Mouse (Mus musculus): ENCODE measurements around the gene Sys1. TPM values are rescaled to one million over a fixed set of nuclear protein-coding genes. Genes with fewer than 3 reads are reported as not detected.

Sys1 gene
- polyA plus RNA-seq, 1 experiment from 2014 or later = 65.2 TPM

GRCm38 (mm10) chr2:164510621-164511190, 53.9 kb downstream of the Sys1 start:
- no peaks in the 10 kb centered on the region for H3K4me1 ChIP-seq
- H3K4me3 ChIP-seq = no peak overlapping the region
- no peaks in the 10 kb centered on the region for H3K9me3 ChIP-seq
- no peaks in the 10 kb centered on the region for H3K27me3 ChIP-seq
- WGBS = 28% methylated on average over 5 of the region's 5 CpGs
- H3K4me2 ChIP-seq (replicated peaks) = no peak overlapping the region
- H3K36me3 ChIP-seq = peaks cover 22% of the 10 kb centered on the region
- H3K9ac ChIP-seq = no peak overlapping the region
- no peak overlapping the region for H3K27ac ChIP-seq
- ATAC-seq (ENCODE audit: low FRiP score, low read depth) = no peak

GRCm38 (mm10) chr2:164512121-164512909, 55.6 kb downstream of the Sys1 start:
- 65% methylated on average over 11 of the region's 14 CpGs for WGBS
- H3K4me2 ChIP-seq (replicated peaks) = no peak overlapping the region
- H3K36me3 ChIP-seq = peaks cover 6% of the 10 kb centered on the region; the same call in 1 of the 2 replicates
- H3K27me3 ChIP-seq = no peaks in the 10 kb centered on the region
- H3K4me1 ChIP-seq = no peaks in the 10 kb centered on the region
- no peak overlapping the region for H3K27ac ChIP-seq
- no peak overlapping the region for H3K4me3 ChIP-seq
- ATAC-seq (ENCODE audit: low FRiP score, low read depth) = no peak
- no peak overlapping the region for H3K9ac ChIP-seq
- peaks cover 6% of the 10 kb centered on the region; the same call in 1 of the 2 replicates for H3K9me3 ChIP-seq

GRCm38 (mm10) chr2:164513389-164513788, 56.6 kb downstream of the Sys1 start:
- peaks cover 6% of the 10 kb centered on the region; the same call in 1 of the 2 replicates for H3K9me3 ChIP-seq
- H3K27ac ChIP-seq = no peak overlapping the region
- H3K4me2 ChIP-seq (replicated peaks) = no peak overlapping the region
- no peaks in the 10 kb centered on the region for H3K27me3 ChIP-seq
- no peak overlapping the region for H3K9ac ChIP-seq
- 0 out of 2 replicates have a peak, but pooled peaks cover 6% of the 10 kb centered on the region for H3K36me3 ChIP-seq
- H3K4me3 ChIP-seq = no peak overlapping the region
- WGBS = 75% methylated on average over 8 of the region's 8 CpGs
- peaks cover 5% of the 10 kb centered on the region; the same call in 1 of the 2 replicates for H3K4me1 ChIP-seq
- no peak for ATAC-seq (ENCODE audit: low FRiP score, low read depth)

- no peak overlapping the region for H3K9ac ChIP-seq
- H3K4me2 ChIP-seq (replicated peaks) = no peak overlapping the region
- WGBS = 84% methylated on average over 3 of the region's 3 CpGs
- H3K4me3 ChIP-seq = no peak overlapping the region
- no peak overlapping the region for H3K27ac ChIP-seq
- peaks cover 6% of the 10 kb centered on the region; the same call in 1 of the 2 replicates for H3K9me3 ChIP-seq
- H3K27me3 ChIP-seq = no peaks in the 10 kb centered on the region
- no peak for ATAC-seq (ENCODE audit: low FRiP score, low read depth)
- peaks cover 16% of the 10 kb centered on the region for H3K4me1 ChIP-seq
- no peaks in the 10 kb centered on the region for H3K36me3 ChIP-seq
Measured at GRCm38 (mm10) chr2:164514916-164515315, 58.2 kb downstream of the Sys1 start.

- Histone ChIP-seq H3K27me3 (no peaks in the 10 kb centered on the region), H3K36me3 (no peaks in the 10 kb centered on the region), H3K9ac (no peak overlapping the region), H3K4me2 (replicated peaks) (no peak overlapping the region), H3K4me3 (no peak overlapping the region), H3K4me1 (peaks cover 19% of the 10 kb centered on the region), H3K27ac (no peak overlapping the region), H3K9me3 (peaks cover 6% of the 10 kb centered on the region; the same call in 1 of the 2 replicates)
- ATAC-seq (ENCODE audit: low FRiP score, low read depth) = no peak
- 81% methylated on average over 9 of the region's 9 CpGs for whole genome bisulfite sequencing
Measured at GRCm38 (mm10) chr2:164515897-164516296, 59.1 kb downstream of the Sys1 start.

- Histone ChIP-seq H3K4me1 (peaks cover 21% of the 10 kb centered on the region), H3K9me3 (peaks cover 6% of the 10 kb centered on the region; the same call in 1 of the 2 replicates), H3K36me3 (no peaks in the 10 kb centered on the region), H3K27me3 (no peaks in the 10 kb centered on the region), H3K4me3 (no peak overlapping the region), H3K4me2 (replicated peaks) (no peak overlapping the region), H3K27ac (no peak overlapping the region), H3K9ac (no peak overlapping the region)
- no peak for ATAC-seq (ENCODE audit: low FRiP score, low read depth)
- 82% methylated on average over 11 of the region's 11 CpGs for WGBS
Measured at GRCm38 (mm10) chr2:164516592-164516991, 59.8 kb downstream of the Sys1 start.

GRCm38 (mm10) chr2:164517485-164518221, 60.9 kb downstream of the Sys1 start:
- peak overlapping the region; percentile 88 for H3K27ac ChIP-seq
- H3K4me3 ChIP-seq = no peak overlapping the region
- no peak overlapping the region for H3K4me2 ChIP-seq (replicated peaks)
- peaks cover 30% of the 10 kb centered on the region for H3K4me1 ChIP-seq
- WGBS = 38% methylated on average over 9 of the region's 10 CpGs
- peaks cover 6% of the 10 kb centered on the region; the same call in 1 of the 2 replicates for H3K9me3 ChIP-seq
- H3K36me3 ChIP-seq = no peaks in the 10 kb centered on the region
- ATAC-seq (ENCODE audit: low FRiP score, low read depth) = peak; percentile 16; the same call in 1 of the 2 replicates
- no peak overlapping the region for H3K9ac ChIP-seq
- H3K27me3 ChIP-seq = no peaks in the 10 kb centered on the region

GRCm38 (mm10) chr2:164518266-164519170, 61.8 kb downstream of the Sys1 start:
- 24% methylated on average over 11 of the region's 11 CpGs for WGBS
- peaks cover 11% of the 10 kb centered on the region; the same call in 1 of the 2 replicates for H3K9me3 ChIP-seq
- peak; percentile 79 for ATAC-seq (ENCODE audit: low FRiP score, low read depth)
- peaks cover 30% of the 10 kb centered on the region for H3K4me1 ChIP-seq
- H3K4me2 ChIP-seq (replicated peaks) = peak overlapping the region; percentile 24; the same call in 1 of the 2 replicates
- H3K9ac ChIP-seq = no peak overlapping the region
- 0 out of 2 replicates have a peak, but pooled peaks cover 4% of the 10 kb centered on the region for H3K27me3 ChIP-seq
- peak overlapping the region; percentile 88 for H3K27ac ChIP-seq
- no peak overlapping the region for H3K4me3 ChIP-seq
- no peaks in the 10 kb centered on the region for H3K36me3 ChIP-seq

- Histone ChIP-seq H3K9me3 (peaks cover 11% of the 10 kb centered on the region; the same call in 1 of the 2 replicates), H3K4me2 (replicated peaks) (no peak overlapping the region), H3K4me3 (no peak overlapping the region), H3K27ac (peak overlapping the region; percentile 88), H3K36me3 (no peaks in the 10 kb centered on the region), H3K9ac (no peak overlapping the region), H3K4me1 (peaks cover 30% of the 10 kb centered on the region), H3K27me3 (0 out of 2 replicates have a peak, but pooled peaks cover 4% of the 10 kb centered on the region)
- peak; percentile 58 for ATAC-seq (ENCODE audit: low FRiP score, low read depth)
- WGBS = 30% methylated on average over 6 of the region's 6 CpGs
Measured at GRCm38 (mm10) chr2:164519171-164519526, 62.4 kb downstream of the Sys1 start.

- Histone ChIP-seq H3K27ac (no peak overlapping the region), H3K27me3 (0 out of 2 replicates have a peak, but pooled peaks cover 4% of the 10 kb centered on the region), H3K4me3 (no peak overlapping the region), H3K36me3 (no peaks in the 10 kb centered on the region), H3K4me2 (replicated peaks) (no peak overlapping the region), H3K9me3 (peaks cover 11% of the 10 kb centered on the region; the same call in 1 of the 2 replicates), H3K4me1 (peaks cover 30% of the 10 kb centered on the region), H3K9ac (no peak overlapping the region)
- ATAC-seq (ENCODE audit: low FRiP score, low read depth) = no peak
- 13% methylated on average over 3 of the region's 3 CpGs for WGBS
Measured at GRCm38 (mm10) chr2:164520782-164521181, 64.0 kb downstream of the Sys1 start.

- H3K4me1 ChIP-seq = peaks cover 30% of the 10 kb centered on the region
- no peaks in the 10 kb centered on the region for H3K36me3 ChIP-seq
- H3K27me3 ChIP-seq = 0 out of 2 replicates have a peak, but pooled peaks cover 4% of the 10 kb centered on the region
- H3K27ac ChIP-seq = peak overlapping the region; percentile 12; the same call in 1 of the 2 replicates
- H3K9ac ChIP-seq = no peak overlapping the region
- H3K4me3 ChIP-seq = no peak overlapping the region
- no peak for ATAC-seq (ENCODE audit: low FRiP score, low read depth)
- H3K9me3 ChIP-seq = peaks cover 12% of the 10 kb centered on the region; the same call in 1 of the 2 replicates
- WGBS = 11% methylated on average over 11 of the region's 11 CpGs
- H3K4me2 ChIP-seq (replicated peaks) = peak overlapping the region; percentile 37
Measured at GRCm38 (mm10) chr2:164521841-164522240, 65.1 kb downstream of the Sys1 start.

Measured in limb, embryonic 13.5 days (tissue).